Mouse (Mus musculus): ENCODE measurements around the gene Dab1.

The Dab1 gene

GRCm38 (mm10) chr4:104513622-104514021 is 894.5 kb downstream of the Dab1 start:
- DNase-seq (ENCODE audit: low spot score) = no peak

- no peak for DNase-seq (ENCODE audit: low spot score)
Observed at GRCm38 (mm10) chr4:104514568-104515000, 895.4 kb downstream of the Dab1 start.

DNA sequence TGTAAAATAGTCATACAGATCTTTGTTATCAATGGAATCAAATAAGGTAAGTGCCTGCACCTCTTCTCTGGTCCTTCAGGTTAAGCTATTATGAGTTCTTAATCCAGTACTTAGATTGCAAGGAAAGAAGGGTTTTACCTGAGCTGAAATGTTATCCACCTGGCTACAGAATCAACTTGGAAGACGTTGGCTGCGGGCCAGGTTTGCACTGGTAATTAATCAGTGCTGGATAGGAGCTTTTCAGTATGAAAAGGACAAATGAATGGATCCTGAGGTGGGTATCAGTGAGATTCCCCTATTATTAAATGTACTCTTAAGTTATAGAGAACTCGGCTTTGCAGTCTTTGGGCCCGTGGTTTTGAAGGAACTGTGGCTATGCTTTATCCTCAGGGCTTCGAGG is 896.5 kb downstream of the Dab1 start:
- no peak for DNase-seq (ENCODE audit: low spot score)

GRCm38 (mm10) chr4:104522324-104522723 is 903.2 kb downstream of the Dab1 start:
- DNase-seq (ENCODE audit: low spot score) = no peak

DNA sequence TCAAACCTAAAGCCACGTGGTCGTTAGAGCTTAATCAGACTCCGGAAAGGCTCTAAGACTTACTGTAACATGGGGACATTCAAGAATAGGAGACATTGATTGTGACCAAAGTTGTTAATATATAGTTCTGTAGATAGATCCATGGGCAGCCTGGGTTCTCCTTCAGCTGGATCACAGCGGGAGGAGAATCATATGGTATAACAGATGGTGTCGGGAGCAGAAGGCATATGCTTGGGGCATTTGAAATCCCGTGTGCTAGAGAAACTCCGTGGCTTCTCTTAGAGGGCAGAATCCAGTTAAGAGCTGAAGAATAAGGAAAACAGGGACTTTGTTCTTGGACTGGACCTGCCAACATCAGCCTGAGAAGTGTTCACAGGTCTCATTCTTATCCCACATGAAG is 904.6 kb downstream of the Dab1 start:
- DNase-seq (ENCODE audit: low spot score) = no peak

DNA sequence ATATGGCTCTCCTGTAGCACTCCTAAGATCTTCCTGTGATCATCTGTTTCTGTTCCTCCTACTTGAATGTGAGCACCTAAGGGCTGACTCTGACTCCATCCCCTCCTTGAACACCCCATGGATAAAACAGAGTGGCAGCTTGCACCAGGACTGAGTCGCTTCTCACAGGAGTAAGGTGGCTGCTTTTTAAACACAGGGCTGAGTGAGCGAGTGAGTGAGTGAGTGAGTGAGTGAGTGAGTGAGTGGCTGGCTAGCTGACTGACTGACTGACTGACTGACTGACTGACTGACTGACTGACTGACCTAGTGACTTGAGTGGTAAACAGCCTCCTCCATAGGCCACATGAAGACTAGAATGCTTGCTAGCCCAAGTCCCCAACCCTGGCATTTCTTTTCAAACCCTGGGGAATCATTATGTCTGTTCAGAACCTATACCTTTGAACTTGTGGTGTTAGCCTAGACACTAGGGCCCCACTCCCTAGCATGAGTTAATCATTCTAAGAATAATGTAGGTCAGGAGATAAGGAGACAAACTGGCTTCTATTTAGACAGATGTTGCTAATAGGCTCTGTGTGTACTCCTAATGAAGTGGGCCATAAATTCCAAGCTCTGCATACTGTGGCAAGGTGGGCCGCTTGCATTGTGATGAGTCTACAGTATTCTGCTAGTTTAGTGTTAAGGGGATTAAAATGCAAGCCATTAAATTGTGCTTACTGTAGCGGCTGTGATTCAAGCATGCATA is 910.9 kb downstream of the Dab1 start:
- DNase-seq (ENCODE audit: low spot score) = no peak

- DNase-seq (ENCODE audit: low spot score) = no peak
Observed at GRCm38 (mm10) chr4:104532846-104533245, 913.7 kb downstream of the Dab1 start.

DNA sequence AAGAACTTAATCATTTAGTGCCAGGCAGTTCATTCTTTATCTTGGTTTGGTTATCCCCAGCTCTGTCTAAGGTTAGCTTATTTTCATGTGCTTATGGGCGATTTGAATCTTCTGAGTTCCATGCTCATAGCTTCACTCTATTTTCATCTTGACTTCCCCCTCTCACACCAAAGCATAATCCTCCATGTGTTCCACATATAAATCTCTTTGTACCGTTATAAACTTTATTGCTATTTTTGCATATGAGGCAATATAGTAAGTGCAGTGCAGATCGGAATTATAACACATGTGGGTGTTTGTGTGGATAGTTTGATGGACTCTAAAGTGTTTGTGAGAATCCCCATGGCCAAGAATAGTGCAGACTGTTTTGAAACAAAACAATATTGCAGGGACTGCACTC is 919.3 kb downstream of the Dab1 start:
- no peak for DNase-seq (ENCODE audit: low spot score)

- no peak for DNase-seq (ENCODE audit: low spot score)
Observed at GRCm38 (mm10) chr4:104539047-104539446, 919.9 kb downstream of the Dab1 start.

GRCm38 (mm10) chr4:104547091-104547490 is 927.9 kb downstream of the Dab1 start:
- DNase-seq (ENCODE audit: low spot score) = no peak

DNA sequence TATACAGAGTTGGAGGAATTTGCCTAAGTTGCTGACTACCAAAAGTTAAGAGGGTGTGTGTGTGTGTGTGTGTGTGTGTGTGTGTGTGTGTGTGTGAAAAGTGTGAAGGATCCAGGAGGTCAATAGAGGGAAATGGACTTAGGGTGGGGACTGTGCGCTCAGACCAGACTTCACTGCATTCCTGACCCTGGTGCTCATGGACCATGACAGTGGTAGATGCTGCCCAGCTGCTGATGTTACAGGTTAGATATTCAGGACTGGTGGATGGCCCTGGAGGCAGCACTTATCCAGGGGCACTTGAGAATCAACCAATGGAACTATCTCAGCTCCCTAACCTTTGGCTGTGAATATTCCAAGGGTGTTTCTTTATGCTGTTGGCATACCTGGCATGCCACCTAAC is 929.1 kb downstream of the Dab1 start:
- DNase-seq (ENCODE audit: low spot score) = no peak

GRCm38 (mm10) chr4:104550581-104551205 is 931.5 kb downstream of the Dab1 start:
- no peak for DNase-seq (ENCODE audit: low spot score)

GRCm38 (mm10) chr4:104551390-104552070 is 932.4 kb downstream of the Dab1 start:
- no peak for DNase-seq (ENCODE audit: low spot score)

- no peak for DNase-seq (ENCODE audit: low spot score)
Observed at GRCm38 (mm10) chr4:104555408-104555807, 936.2 kb downstream of the Dab1 start.

GRCm38 (mm10) chr4:104563512-104563911 is 944.4 kb downstream of the Dab1 start:
- no peak for DNase-seq (ENCODE audit: low spot score)

GRCm38 (mm10) chr4:104570523-104570922 is 951.4 kb downstream of the Dab1 start:
- no peak for DNase-seq (ENCODE audit: low spot score)

DNA sequence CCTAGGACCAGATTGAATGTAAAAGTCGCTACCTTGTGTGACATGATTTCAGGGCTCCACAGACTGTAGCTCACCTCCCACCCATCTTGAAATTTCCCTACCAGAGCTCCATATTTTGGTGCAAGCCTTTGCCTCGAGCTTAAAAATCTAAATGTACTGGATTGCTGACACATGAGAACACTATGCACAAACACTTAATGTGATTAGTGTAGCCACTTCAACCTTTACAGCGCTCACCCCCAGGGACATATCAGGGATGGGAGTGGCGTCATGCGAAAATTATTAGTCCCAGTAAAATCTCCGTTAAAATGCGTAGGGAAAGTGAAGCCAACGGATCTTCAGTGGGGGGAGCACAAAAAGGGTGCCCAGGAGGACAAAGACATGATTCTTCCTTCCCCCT is 953.3 kb downstream of the Dab1 start:
- DNase-seq (ENCODE audit: low spot score) = no peak

- DNase-seq (ENCODE audit: low spot score) = no peak
Observed at GRCm38 (mm10) chr4:104573419-104573818, 954.3 kb downstream of the Dab1 start.

GRCm38 (mm10) chr4:104578370-104578769 is 959.2 kb downstream of the Dab1 start:
- DNase-seq (ENCODE audit: low spot score) = no peak

GRCm38 (mm10) chr4:104579946-104580544 is 960.9 kb downstream of the Dab1 start:
- DNase-seq (ENCODE audit: low spot score) = no peak

DNA sequence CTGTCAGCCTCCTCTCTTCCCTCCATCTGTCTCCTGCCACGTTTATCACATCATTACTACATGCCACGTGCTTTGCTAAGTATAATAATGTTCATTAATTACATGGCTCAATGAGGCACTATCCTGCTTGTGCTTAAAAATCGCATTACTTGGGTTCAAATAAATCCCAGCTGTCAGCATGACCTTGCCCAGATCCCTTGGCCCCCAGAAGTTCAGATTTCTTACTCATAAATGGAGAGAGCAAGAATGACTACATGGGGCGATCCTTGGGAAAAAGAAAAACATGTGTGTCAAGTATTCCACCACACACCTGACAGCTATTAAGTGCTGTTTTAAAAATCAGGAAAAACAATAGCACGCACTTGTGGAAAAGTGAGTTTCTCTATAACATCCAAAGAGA is 963.6 kb downstream of the Dab1 start:
- DNase-seq (ENCODE audit: low spot score) = no peak

- no peak for DNase-seq (ENCODE audit: low spot score)
Observed at GRCm38 (mm10) chr4:104587826-104588225, 968.7 kb downstream of the Dab1 start.

DNA sequence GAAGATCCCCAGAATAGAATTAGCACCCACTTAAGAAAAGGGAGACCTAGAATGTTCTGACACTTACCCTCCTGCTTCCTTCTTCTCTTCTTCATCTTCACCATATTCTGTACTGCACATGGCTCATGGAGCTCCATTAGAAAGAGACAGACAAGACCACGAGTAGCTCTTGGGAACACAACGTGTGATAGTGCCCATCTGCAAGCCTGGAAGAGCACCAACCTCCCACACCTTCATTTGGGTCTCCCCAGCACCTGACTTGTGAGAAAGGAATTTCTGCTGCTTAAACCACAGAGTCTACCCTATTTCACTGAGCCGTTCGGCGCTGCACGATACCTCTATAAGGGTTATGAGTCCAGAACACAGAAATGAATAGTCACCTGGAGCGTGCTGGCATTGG is 977.8 kb downstream of the Dab1 start:
- no peak for DNase-seq (ENCODE audit: low spot score)
